24 mouse cellular contexts compared by ENCODE assay signal in genomic region chr7:68278908-68279307, GRCm38 (mm10). TPM values are rescaled to one million over a fixed set of nuclear protein-coding genes. Genes with fewer than 3 reads are reported as not detected.
DNase-seq lines count a peak whose midpoint lies in the region; ATAC-seq and TF ChIP-seq lines count a peak whose summit lies in the region.
"Had no signal": no experiment of that assay in that cellular context is flagged by ENCODE, and none has a peak within 500 bp of the region (broad histone marks: within the 10 kb centered on the region; RNA-seq: fewer than 3 reads in every experiment).

No protein-coding gene starts in this region.

- WGBS in lung, embryonic 16.5 days, result 54% methylated on average over 6 of the region's 6 CpGs
- WGBS in limb, embryonic 10.5 days, result 81% methylated on average over 6 of the region's 6 CpGs
- WGBS in midbrain, embryonic 13.5 days, result 80% methylated on average over 6 of the region's 6 CpGs

- H3K27ac ChIP-seq in lung, embryonic 16.5 days (ENCODE audit: low read length), result no peak overlapping the region
- peak overlapping the region; percentile 95 for H3K27ac ChIP-seq in CH12.LX (ENCODE audit: insufficient read depth, low read depth)
- peak overlapping the region; percentile 46; the same call in 1 of the 2 replicates for H3K27ac ChIP-seq in limb, embryonic 10.5 days
- H3K27ac ChIP-seq in midbrain, embryonic 13.5 days, result no peak overlapping the region
- H3K27ac ChIP-seq: heart, adult 2 months; hindbrain, embryonic 15.5 days; midbrain, embryonic 12.5 days; stomach, embryonic 15.5 days had no signal

- no peaks in the 10 kb centered on the region; the same call in 1 of the 2 replicates for H3K27me3 ChIP-seq in lung, embryonic 16.5 days (ENCODE audit: control insufficient read depth, insufficient read depth, low read depth, low read length)
- H3K27me3 ChIP-seq in CH12.LX (replicated peaks), result no peaks in the 10 kb centered on the region
- H3K27me3 ChIP-seq in limb, embryonic 10.5 days (ENCODE audit: low read depth, poor library complexity, severe bottlenecking), result peaks cover 23% of the 10 kb centered on the region
- H3K27me3 ChIP-seq in midbrain, embryonic 13.5 days, result peaks cover 22% of the 10 kb centered on the region
- H3K27me3 ChIP-seq: embryonic facial prominence, embryonic 12.5 days; limb, embryonic 13.5 days had no signal

- DNase-seq in lung, postnatal 10 days, result no peak
- DNase-seq in CH12.LX (ENCODE audit: extremely low read depth), result no peak
- no peak for DNase-seq in limb, embryonic 10.5 days (ENCODE audit: low spot score)
- DNase-seq in thymus, postnatal 36 days, result peak; percentile 77 to 82
- DNase-seq in layer of hippocampus, postnatal 36 days, result no peak
- DNase-seq: adrenal gland, postnatal 14 days; B cell, adult 2 months; cerebellum, adult 18-20 months; gastrocnemius, postnatal 10 days; heart, adult 2 months; heart, postnatal 36 days; kidney, adult 11 months; kidney, postnatal 10 days; lung, postnatal 4 days; right cerebral cortex, adult 18-20 months had no signal

- H3K4me1 ChIP-seq in lung, embryonic 16.5 days (replicated peaks; ENCODE audit: control insufficient read depth, insufficient read depth, low read length), result peaks cover 9% of the 10 kb centered on the region; the same call in 1 of the 2 replicates
- peaks cover 7 to 42% of the 10 kb centered on the region in 2 experiments for H3K4me1 ChIP-seq in CH12.LX (ENCODE audit: control insufficient read depth in 1 of 2, insufficient read depth in 2 of 2)
- peaks cover 33% of the 10 kb centered on the region for H3K4me1 ChIP-seq in limb, embryonic 10.5 days
- H3K4me1 ChIP-seq in midbrain, embryonic 13.5 days (replicated peaks), result peaks cover 15% of the 10 kb centered on the region

- H3K4me2 ChIP-seq in lung, embryonic 16.5 days (ENCODE audit: low read depth, low read length), result no peak overlapping the region
- peak overlapping the region; percentile 82 for H3K4me2 ChIP-seq in CH12.LX (ENCODE audit: insufficient read depth, low read depth, poor library complexity, severe bottlenecking)
- no peak overlapping the region for H3K4me2 ChIP-seq in midbrain, embryonic 13.5 days (replicated peaks)
- H3K4me2 ChIP-seq: embryonic facial prominence, embryonic 12.5 days; hindbrain, embryonic 15.5 days; limb, embryonic 13.5 days; midbrain, embryonic 12.5 days; stomach, embryonic 15.5 days had no signal

- 0 out of 2 replicates have a peak, but pooled peaks have one; percentile 22 for TF ChIP-seq POLR2A in CH12.LX (IDR thresholded peaks at IDR 0.05; ENCODE audit: low read depth, low read length)

- TF ChIP-seq RAD21 in CH12.LX (IDR thresholded peaks at IDR 0.05; ENCODE audit: low read depth, low read length), result peak; percentile 40

- no peak overlapping the region for H3K4me3 ChIP-seq in lung, embryonic 16.5 days (ENCODE audit: low read length)
- H3K4me3 ChIP-seq in CH12.LX (replicated peaks in 1 of 3; ENCODE audit: low read depth in 2 of 3, low read length in 2 of 3, poor library complexity in 1 of 3), result peak overlapping the region; percentile 45 to 85 (median 79)
- no peak overlapping the region for H3K4me3 ChIP-seq in limb, embryonic 10.5 days
- H3K4me3 ChIP-seq in midbrain, embryonic 13.5 days (replicated peaks), result no peak overlapping the region
- H3K4me3 ChIP-seq: embryonic facial prominence, embryonic 12.5 days; heart, adult 2 months; hindbrain, embryonic 15.5 days; limb, embryonic 13.5 days; midbrain, embryonic 12.5 days; stomach, embryonic 15.5 days had no signal

- TF ChIP-seq EP300 in CH12.LX (IDR thresholded peaks at IDR 0.05; ENCODE audit: low read length), result no peak

- no peaks in the 10 kb centered on the region for H3K36me3 ChIP-seq in lung, embryonic 16.5 days (ENCODE audit: control insufficient read depth, insufficient read depth, low read length)
- H3K36me3 ChIP-seq in CH12.LX (replicated peaks in 1 of 2; ENCODE audit: control insufficient read depth in 1 of 2, insufficient read depth in 1 of 2, low read length in 1 of 2), result peaks cover 0 to 10% of the 10 kb centered on the region in 2 experiments
- no peaks in the 10 kb centered on the region for H3K36me3 ChIP-seq in limb, embryonic 10.5 days
- H3K36me3 ChIP-seq in midbrain, embryonic 13.5 days, result no peaks in the 10 kb centered on the region
- H3K36me3 ChIP-seq: embryonic facial prominence, embryonic 12.5 days; hindbrain, embryonic 15.5 days; limb, embryonic 13.5 days; midbrain, embryonic 12.5 days; stomach, embryonic 15.5 days had no signal

- H3K9ac ChIP-seq in lung, embryonic 16.5 days (ENCODE audit: low read length), result no peak overlapping the region
- peak overlapping the region; percentile 81 for H3K9ac ChIP-seq in CH12.LX (ENCODE audit: insufficient read depth, low read depth)
- H3K9ac ChIP-seq in midbrain, embryonic 13.5 days (replicated peaks), result no peak overlapping the region
- H3K9ac ChIP-seq: embryonic facial prominence, embryonic 12.5 days; hindbrain, embryonic 15.5 days; limb, embryonic 13.5 days; midbrain, embryonic 12.5 days; stomach, embryonic 15.5 days had no signal

- H3K79me2 ChIP-seq in CH12.LX (replicated peaks; ENCODE audit: control insufficient read depth, extremely low read depth, insufficient read depth, poor library complexity, severe bottlenecking), result peaks cover 64% of the 10 kb centered on the region

- in situ Hi-C loops in CH12.LX (cut with MboI; ENCODE audit: low pct_ligation_motif_present, low pct_unique_long_range_greater_than_20kb, low sequenced_read_pairs), result no loop called here

- peak; percentile 45 for ATAC-seq in lung, embryonic 16.5 days (ENCODE audit: low read depth)
- ATAC-seq in midbrain, embryonic 13.5 days, result no peak

- dilution Hi-C loops in CH12.LX (cut with MboI; ENCODE audit: extremely low pct_ligation_motif_present, extremely low pct_unique_long_range_greater_than_20kb, low sequenced_read_pairs), result no loop called here

- H3K9me3 ChIP-seq in lung, embryonic 16.5 days (ENCODE audit: control insufficient read depth, low read length), result no peaks in the 10 kb centered on the region
- H3K9me3 ChIP-seq in CH12.LX (replicated peaks; ENCODE audit: low read length), result no peaks in the 10 kb centered on the region
- no peaks in the 10 kb centered on the region for H3K9me3 ChIP-seq in limb, embryonic 10.5 days (replicated peaks)
- no peaks in the 10 kb centered on the region for H3K9me3 ChIP-seq in midbrain, embryonic 13.5 days
- H3K9me3 ChIP-seq: embryonic facial prominence, embryonic 12.5 days; hindbrain, embryonic 15.5 days; limb, embryonic 13.5 days; midbrain, embryonic 12.5 days; stomach, embryonic 15.5 days had no signal

- peak in 1 of 2 experiments; percentile 47; a peak in 2 of 4 replicates for TF ChIP-seq CTCF in CH12.LX (conservative IDR thresholded peaks at IDR 0.05 in 1 of 2, IDR thresholded peaks at IDR 0.05 in 1 of 2; ENCODE audit: low read depth in 2 of 2, low read length in 2 of 2)

TF ChIP-seq in CH12.LX, 34 proteins besides CTCF, POLR2A, EP300 and RAD21 (continues in another document):
- no peak for TF ChIP-seq ZKSCAN1 (IDR thresholded peaks at IDR 0.05; ENCODE audit: borderline replicate concordance, low read depth, low read length)
- TF ChIP-seq ELF1 (IDR thresholded peaks at IDR 0.05; ENCODE audit: low read depth, low read length), result no peak
- no peak for TF ChIP-seq ZNF384 (IDR thresholded peaks at IDR 0.05; ENCODE audit: low read depth, low read length)
- TF ChIP-seq NRF1 (IDR thresholded peaks at IDR 0.05; ENCODE audit: low read depth, low read length), result no peak
- no peak for TF ChIP-seq PAX5 (IDR thresholded peaks at IDR 0.05; ENCODE audit: low read length)
- TF ChIP-seq USF1 (IDR thresholded peaks at IDR 0.05; ENCODE audit: low read depth, low read length), result no peak
- TF ChIP-seq BHLHE40 (IDR thresholded peaks at IDR 0.05; ENCODE audit: low read depth, low read length), result 0 out of 2 replicates have a peak, but pooled peaks have one; percentile 3
- TF ChIP-seq SMC3 (IDR thresholded peaks at IDR 0.05; ENCODE audit: low read depth, low read length), result peak; percentile 35
- TF ChIP-seq MXI1 (IDR thresholded peaks at IDR 0.05; ENCODE audit: low read depth, low read length), result no peak
- no peak for TF ChIP-seq MAFK (IDR thresholded peaks at IDR 0.05; ENCODE audit: insufficient replicate concordance, low read length)
- no peak for TF ChIP-seq MYC (IDR thresholded peaks at IDR 0.05; ENCODE audit: low read depth, low read length)
- no peak for TF ChIP-seq E2F4 (IDR thresholded peaks at IDR 0.05; ENCODE audit: insufficient replicate concordance, low read depth, low read length)
- TF ChIP-seq JUN (IDR thresholded peaks at IDR 0.05; ENCODE audit: insufficient read depth, low read depth, low read length), result no peak
- TF ChIP-seq HCFC1 (IDR thresholded peaks at IDR 0.05; ENCODE audit: low read depth, low read length), result no peak; the same call in 1 of the 2 replicates
- TF ChIP-seq SIN3A (IDR thresholded peaks at IDR 0.05; ENCODE audit: low read length), result no peak
- no peak for TF ChIP-seq NELFE (IDR thresholded peaks at IDR 0.05; ENCODE audit: low read depth, low read length)
- no peak for TF ChIP-seq ETS1 (conservative IDR thresholded peaks at IDR 0.05; ENCODE audit: low read depth, low read length)
- no peak for TF ChIP-seq MAX (IDR thresholded peaks at IDR 0.05; ENCODE audit: low read length)
- TF ChIP-seq UBTF (IDR thresholded peaks at IDR 0.05; ENCODE audit: low read depth, low read length), result no peak
- no peak for TF ChIP-seq CHD2 (IDR thresholded peaks at IDR 0.05; ENCODE audit: low read length)
- no peak for TF ChIP-seq ZC3H11A (IDR thresholded peaks at IDR 0.05; ENCODE audit: low read depth, low read length)
- no peak for TF ChIP-seq ZMIZ1 (IDR thresholded peaks at IDR 0.05; ENCODE audit: low read depth, low read length)

RNA-seq across cellular contexts. Expression of gene Fam169b, which starts 5.3 kb away (rescaled TPM):
- polyA plus RNA-seq in lung, embryonic 16.5 days (2015; fragmentation: Nextera tagmentation; extraction: Ambion mirVana), result 1.8 and 4.6 TPM in 2 replicates
- total RNA-seq in CH12.LX (2012; rRNA removed) (13.6 and 17.0 TPM in 2 replicates), CH12.LX (2014; rRNA removed) (15.2 and 15.9 TPM in 2 replicates)
- 16.2 and 17.3 TPM in 2 replicates for polyA plus RNA-seq in CH12.LX (2012; ENCODE audit: insufficient read length, low read depth)
- polyA plus RNA-seq in limb, embryonic 10.5 days (2016; fragmentation: Nextera tagmentation; extraction: Ambion mirVana), result 0.36 and 1.2 TPM in 2 replicates
- under 1 TPM; 0.51 to 0.92 TPM for total RNA-seq in layer of hippocampus, postnatal 36 days (2021)
- 0.09 TPM in 1 of 2 replicates, not detected in the other for polyA plus RNA-seq in midbrain, embryonic 13.5 days (2015; fragmentation: Nextera tagmentation; extraction: Ambion mirVana)

RNA-seq across cellular contexts. Expression of gene Pgpep1l, which starts 14.9 kb away (rescaled TPM):
- polyA plus RNA-seq in lung, embryonic 16.5 days (2015; fragmentation: Nextera tagmentation; extraction: Ambion mirVana), result not detected in 2 replicates
- total RNA-seq in CH12.LX (2012; rRNA removed), result not detected in 2 replicates
- not detected in 2 replicates for total RNA-seq in CH12.LX (2014; rRNA removed)
- not detected in 2 replicates for polyA plus RNA-seq in CH12.LX (2012; ENCODE audit: insufficient read length, low read depth)
- not detected in 2 replicates for polyA plus RNA-seq in limb, embryonic 10.5 days (2016; fragmentation: Nextera tagmentation; extraction: Ambion mirVana)
- 1 to 10 TPM; 2.3 to 2.9 TPM for total RNA-seq in layer of hippocampus, postnatal 36 days (2021)
- not detected in 2 replicates for polyA plus RNA-seq in midbrain, embryonic 13.5 days (2015; fragmentation: Nextera tagmentation; extraction: Ambion mirVana)
- total RNA-seq: adrenal gland, postnatal 14 days; common myeloid progenitor, adult 5-6 weeks; heart, adult 2 months had no signal
- polyA plus RNA-seq: embryonic facial prominence, embryonic 12.5 days; hindbrain, embryonic 15.5 days; limb, embryonic 13.5 days; liver, embryonic 16.5 days; midbrain, embryonic 12.5 days; stomach, embryonic 15.5 days had no signal

Comparison
In these comparisons a context has a peak if more than half of its experiments do, and no peak if none do; other contexts are left out.
1. H3K27ac ChIP-seq: peak in CH12.LX (single experiment) and limb, embryonic 10.5 days (single experiment); none in lung, embryonic 16.5 days (single experiment) and midbrain, embryonic 13.5 days (single experiment).
2. H3K4me3 ChIP-seq: peak in CH12.LX (3 of 3); none in lung, embryonic 16.5 days (single experiment), limb, embryonic 10.5 days (single experiment) and midbrain, embryonic 13.5 days (single experiment).
3. DNase-seq: peak in thymus, postnatal 36 days (2 of 2); none in lung, postnatal 10 days (single experiment), CH12.LX (single experiment), limb, embryonic 10.5 days (single experiment) and layer of hippocampus, postnatal 36 days (0 of 2).